Mouse (Mus musculus) embryonic facial prominence, embryonic 14.5 days (tissue): ENCODE data around the gene Htr1a. TPM values are rescaled to one million over a fixed set of nuclear protein-coding genes. Genes with fewer than 3 reads are reported as not detected.

Source experiments
- ATAC-seq: fragments of 200-750 bp; cut with Nextera tagmentation; 2 replicates; pipeline ENCODE4 v1.8.0; 2017; ENCODE audit warnings: low read depth, moderate number of reproducible peaks, moderate TSS enrichment
- DNase-seq: peaks from one replicate; pipeline ENCODE4 v3.0.0-alpha.2; 2015; ENCODE audit warnings: low spot score
- H3K27ac ChIP-seq: fragments of 300-500 bp; sonication (generic); replicated peaks from 2 replicates; pipeline ENCODE4 v1.5.1; 2014; ENCODE audit warnings: low read depth, mild to moderate bottlenecking, low read length, moderate library complexity
- H3K27me3 ChIP-seq: fragments of 300-500 bp; sonication (generic); replicated peaks from 2 replicates; pipeline ENCODE4 v1.6.1; 2014; ENCODE audit warnings: low read length; ENCODE audit not compliant: control insufficient read depth, insufficient read depth
- H3K36me3 ChIP-seq: fragments of 300-500 bp; sonication (generic); 2 replicates; pipeline ENCODE4 v1.6.1; 2014; ENCODE audit warnings: low read length, mixed read lengths; ENCODE audit not compliant: control insufficient read depth, insufficient read depth
- H3K4me1 ChIP-seq: fragments of 300-500 bp; sonication (generic); 2 replicates; pipeline ENCODE4 v1.6.1; 2014; ENCODE audit warnings: antibody characterized with exemption, low read length; ENCODE audit not compliant: control insufficient read depth, insufficient read depth
- H3K4me2 ChIP-seq: fragments of 300-500 bp; sonication (generic); 2 replicates; pipeline ENCODE4 v1.6.1; 2014; ENCODE audit warnings: low read depth, mild to moderate bottlenecking, low read length, moderate library complexity, mixed read lengths
- H3K4me3 ChIP-seq: fragments of 300-500 bp; sonication (generic); 2 replicates; pipeline ENCODE4 v1.5.1; 2014; ENCODE audit warnings: low read depth, mild to moderate bottlenecking, low read length
- H3K9ac ChIP-seq: fragments of 300-500 bp; sonication (generic); 2 replicates; pipeline ENCODE4 v1.6.1; 2014; ENCODE audit warnings: low read depth, mild to moderate bottlenecking, low read length, moderate library complexity, mixed read lengths
- H3K9me3 ChIP-seq: fragments of 300-500 bp; sonication (generic); 2 replicates; pipeline ENCODE4 v1.6.1; 2016; ENCODE audit warnings: low read length; ENCODE audit not compliant: control insufficient read depth
- WGBS: fragments of 180-500 bp; shearing (Covaris S2); extraction: QIAGEN DNeasy Blood & Tissue Kit; methylation state at CpG from one replicate; pipeline ENCODE4 v1.1.7; 2014; 5-methylcytosine and 5-hydroxymethylcytosine counted together
- polyA plus RNA-seq: library from polyadenylated mRNA; unstranded; fragments of >200 nt; fragmentation: Nextera tagmentation; extraction: Ambion mirVana; gene quantifications from 2 replicates; pipeline ENCODE4 v1.2.1, GENCODE M21; 2014

Gene Htr1a
- polyA plus RNA-seq, 1 experiment from 2014 or later = 0.18 TPM

GRCm38 (mm10) chr13:105444895-105445281 lies 1.4 kb downstream of the Htr1a start:
- WGBS = 4% methylated on average over 26 of the region's 26 CpGs
- no peak overlapping the region for H3K9ac ChIP-seq
- no peaks in the 10 kb centered on the region for H3K9me3 ChIP-seq
- DNase-seq (no peak), ATAC-seq (no peak)
- H3K4me3 ChIP-seq = 0 out of 2 replicates have a peak overlapping the region, but pooled peaks have one; percentile 10
- H3K4me1 ChIP-seq = no peaks in the 10 kb centered on the region
- no peak overlapping the region for H3K27ac ChIP-seq
- H3K4me2 ChIP-seq = peak overlapping the region; percentile 31
- peaks cover 48% of the 10 kb centered on the region for H3K27me3 ChIP-seq
- no peaks in the 10 kb centered on the region for H3K36me3 ChIP-seq

DNA sequence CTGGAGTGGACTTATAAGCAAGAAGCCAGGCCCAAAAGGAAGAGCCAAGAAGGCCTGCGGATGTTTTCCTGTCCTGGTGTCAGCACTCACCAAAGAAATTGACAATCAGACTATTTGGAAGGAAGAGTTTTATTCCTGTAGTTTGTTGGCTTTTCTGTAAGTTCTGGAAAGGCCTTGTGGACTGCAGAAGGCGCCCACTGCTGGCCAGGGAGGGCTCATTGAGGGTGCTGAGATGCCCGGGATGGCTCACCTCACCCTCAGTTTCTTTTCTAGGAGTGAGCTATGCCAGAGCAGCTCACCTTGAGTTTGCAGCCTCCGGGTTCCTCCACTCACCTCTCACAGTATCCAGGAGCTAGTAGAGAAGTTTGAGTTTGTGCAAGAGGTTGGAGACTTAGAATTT lies 2.8 kb downstream of the Htr1a start:
- Histone ChIP-seq H3K4me2 (no peak overlapping the region), H3K27ac (no peak overlapping the region), H3K4me3 (no peak overlapping the region), H3K36me3 (no peaks in the 10 kb centered on the region), H3K4me1 (no peaks in the 10 kb centered on the region), H3K9me3 (no peaks in the 10 kb centered on the region), H3K9ac (no peak overlapping the region), H3K27me3 (peaks cover 48% of the 10 kb centered on the region)
- ATAC-seq = no peak
- no peak for DNase-seq
- 6% methylated on average over 4 of the region's 4 CpGs for WGBS

- ATAC-seq = no peak
- no peak for DNase-seq
- 30% methylated on average over 2 of the region's 2 CpGs for WGBS
- H3K36me3 ChIP-seq = no peaks in the 10 kb centered on the region
- no peaks in the 10 kb centered on the region for H3K9me3 ChIP-seq
- no peak overlapping the region for H3K9ac ChIP-seq
- H3K4me2 ChIP-seq = no peak overlapping the region
- no peaks in the 10 kb centered on the region for H3K4me1 ChIP-seq
- no peak overlapping the region for H3K4me3 ChIP-seq
- H3K27me3 ChIP-seq = peaks cover 47% of the 10 kb centered on the region
- H3K27ac ChIP-seq = no peak overlapping the region
These were observed 4.3 kb downstream of the Htr1a start for GRCm38 (mm10) chr13:105447695-105448094.

- Histone ChIP-seq H3K9me3 (no peaks in the 10 kb centered on the region), H3K36me3 (no peaks in the 10 kb centered on the region), H3K4me2 (no peak overlapping the region), H3K27me3 (peaks cover 9% of the 10 kb centered on the region), H3K27ac (no peak overlapping the region), H3K9ac (no peak overlapping the region), H3K4me1 (no peaks in the 10 kb centered on the region), H3K4me3 (no peak overlapping the region)
- WGBS = 84% methylated on average over 3 of the region's 3 CpGs
- no peak for DNase-seq
- no peak for ATAC-seq
These were observed 8.1 kb downstream of the Htr1a start for GRCm38 (mm10) chr13:105451536-105451935.

Other genes starting within 250 kb of the Htr1a start
- 6.1 and 8.6 TPM in 2 replicates for gene Rnf180, start 148.8 kb upstream of the Htr1a start, polyA plus RNA-seq